Mouse (Mus musculus) liver, postnatal 0 days (tissue): ENCODE data around the gene Agap1.

Experiments used
- CTCF ChIP-seq: sonication (generic); IDR thresholded peaks from 2 replicates; pipeline ENCODE4 v1.5.1; 2016; ENCODE audit warnings: antibody characterized with exemption, low read depth
- EP300 ChIP-seq: IDR thresholded peaks from 2 replicates; pipeline ENCODE4 v1.6.1; 2016; ENCODE audit warnings: antibody characterized with exemption, low read depth, mild to moderate bottlenecking

DNA sequence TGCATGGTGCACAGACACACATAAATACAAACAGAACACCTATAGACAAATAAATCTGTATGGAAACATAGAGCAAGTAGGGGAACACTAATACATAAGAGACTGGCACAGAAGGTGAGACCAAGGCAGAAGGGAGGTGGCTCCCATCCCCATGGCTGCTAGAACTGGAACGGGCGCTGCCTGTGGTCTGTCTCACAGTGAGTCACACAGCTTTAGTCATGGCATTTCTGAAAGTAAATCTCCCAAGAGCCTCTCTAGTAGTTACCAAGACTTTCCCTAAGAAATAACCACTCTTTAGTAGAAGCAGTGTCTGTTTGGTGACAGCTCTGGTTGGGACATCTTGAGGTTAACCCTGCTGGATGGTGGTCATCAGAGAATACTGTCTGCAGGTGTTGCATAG lies 326.1 kb downstream of the Agap1 start:
- TF ChIP-seq CTCF (no peak), EP300 (no peak)
